ENCODE assay signal across 8 mouse cellular contexts in genomic region chr12:111272420-111272819, GRCm38 (mm10). TPM values are rescaled to one million over a fixed set of nuclear protein-coding genes. Genes with fewer than 3 reads are reported as not detected.
DNase-seq lines count a peak whose midpoint lies in the region; ATAC-seq and TF ChIP-seq lines count a peak whose summit lies in the region.
"Had no signal": no experiment of that assay in that cellular context is flagged by ENCODE, and none has a peak within 500 bp of the region (broad histone marks: within the 10 kb centered on the region; RNA-seq: fewer than 3 reads in every experiment).

No protein-coding gene starts in this region.

- ATAC-seq in G1E (ENCODE audit: extremely low read depth, insufficient number of reproducible peaks, low FRiP score, poor library complexity, severe bottlenecking): no peak
- no peak for ATAC-seq in liver, embryonic 14.5 days (ENCODE audit: insufficient read depth)

- H3K9me3 ChIP-seq in G1E (replicated peaks): peaks cover 35% of the 10 kb centered on the region
- no peaks in the 10 kb centered on the region for H3K9me3 ChIP-seq in liver, embryonic 14.5 days (ENCODE audit: control insufficient read depth, low read length)
- H3K9me3 ChIP-seq: midbrain, embryonic 12.5 days had no signal

- no peaks in the 10 kb centered on the region for H3K79me2 ChIP-seq in C2C12 (ENCODE audit: control insufficient read depth, insufficient read depth)

- WGBS in liver, embryonic 14.5 days (ENCODE audit: insufficient replicate concordance): 14% methylated on average over 12 of the region's 12 CpGs

- no peak overlapping the region for H3K27ac ChIP-seq in gastrocnemius, adult 2 months
- no peak overlapping the region for H3K27ac ChIP-seq in liver, embryonic 14.5 days
- H3K27ac ChIP-seq: midbrain, embryonic 12.5 days had no signal

- TF ChIP-seq CTCF in C2C12 (IDR thresholded peaks at IDR 0.05; ENCODE audit: control insufficient read depth, insufficient read depth, insufficient read length): peak; percentile 85
- peak; percentile 89 for TF ChIP-seq CTCF in G1E (IDR thresholded peaks at IDR 0.05; ENCODE audit: low read depth, low read length)
- TF ChIP-seq CTCF in gastrocnemius, adult 2 months (IDR thresholded peaks at IDR 0.05): peak; percentile 95
- peak; percentile 96 for TF ChIP-seq CTCF in liver, embryonic 14.5 days (IDR thresholded peaks at IDR 0.05; ENCODE audit: low read depth)

- no peak overlapping the region for H3K9ac ChIP-seq in liver, embryonic 14.5 days (replicated peaks)
- H3K9ac ChIP-seq: midbrain, embryonic 12.5 days had no signal

- H3K4me1 ChIP-seq in G1E (ENCODE audit: insufficient read depth, low read depth, low read length): peaks cover 38% of the 10 kb centered on the region
- H3K4me1 ChIP-seq in liver, embryonic 14.5 days (replicated peaks; ENCODE audit: control insufficient read depth in 2 of 2, insufficient read depth in 2 of 2, low read length in 1 of 2): peaks cover 9 to 16% of the 10 kb centered on the region in 2 experiments

- H3ac ChIP-seq in C2C12 (ENCODE audit: control insufficient read depth, insufficient read length, low read depth): no peak overlapping the region

- H3K79me3 ChIP-seq in C2C12 (ENCODE audit: low read depth): no peaks in the 10 kb centered on the region

- no peaks in the 10 kb centered on the region for H3K36me3 ChIP-seq in C2C12 (ENCODE audit: control insufficient read depth, insufficient read depth)
- no peaks in the 10 kb centered on the region for H3K36me3 ChIP-seq in G1E (replicated peaks)
- H3K36me3 ChIP-seq in liver, embryonic 14.5 days (replicated peaks; ENCODE audit: control insufficient read depth, insufficient read depth, low read depth): no peaks in the 10 kb centered on the region
- H3K36me3 ChIP-seq: midbrain, embryonic 12.5 days had no signal

- H3K27me3 ChIP-seq in C2C12 (ENCODE audit: control insufficient read depth, insufficient read depth, insufficient read length) (peaks cover 7% of the 10 kb centered on the region), G1E (ENCODE audit: insufficient read depth, low read length) (peaks cover 22% of the 10 kb centered on the region; the same call in 1 of the 2 replicates)
- peaks cover 73% of the 10 kb centered on the region for H3K27me3 ChIP-seq in liver, embryonic 14.5 days (ENCODE audit: control insufficient read depth, insufficient read depth, low read length)

- H3K4me3 ChIP-seq in C2C12 (ENCODE audit: insufficient read depth, poor library complexity, severe bottlenecking) (no peak overlapping the region), G1E (ENCODE audit: low read depth, low read length) (no peak overlapping the region)
- no peak overlapping the region for H3K4me3 ChIP-seq in gastrocnemius, adult 2 months
- H3K4me3 ChIP-seq in liver, embryonic 14.5 days (ENCODE audit: insufficient read depth in 1 of 2, low read depth in 2 of 2, low read length in 2 of 2): no peak overlapping the region
- H3K4me3 ChIP-seq: midbrain, embryonic 12.5 days had no signal

- intact Hi-C loops in gastrocnemius, adult 2 months (cut with DNase I): loop anchor here (5.0 kb wide), 1 partner anchor 140 kb away; no protein-coding TSS in a partner anchor

- no peak for TF ChIP-seq EP300 in liver, embryonic 14.5 days (IDR thresholded peaks at IDR 0.05; ENCODE audit: low read depth)

- no peak overlapping the region for H3K4me2 ChIP-seq in liver, embryonic 14.5 days (ENCODE audit: low read depth)
- H3K4me2 ChIP-seq: midbrain, embryonic 12.5 days had no signal

- peak; percentile 61 for DNase-seq in G1E (ENCODE audit: low spot score)
- DNase-seq in cerebellum, adult 18-20 months: peak; percentile 82 to 88
- peak; percentile 79 for DNase-seq in gastrocnemius, adult 2 months
- peak; percentile 88 for DNase-seq in kidney, postnatal 14 days
- peak; percentile 27 to 65 (median 50) for DNase-seq in liver, embryonic 14.5 days (ENCODE audit: low read depth in 3 of 3, low spot score in 3 of 3)
- peak; percentile 86 for DNase-seq in right cerebral cortex, postnatal 4 days

TF ChIP-seq in C2C12, 6 proteins besides CTCF, POLR2A, EP300 and RAD21:
- TF ChIP-seq MAX (IDR thresholded peaks at IDR 0.05) (no peak), USF1 (IDR thresholded peaks at IDR 0.05; ENCODE audit: low read depth) (no peak), MYOG (IDR thresholded peaks at IDR 0.05; ENCODE audit: control insufficient read depth, extremely low read depth, insufficient read length) (no peak), MYOD1 (IDR thresholded peaks at IDR 0.05; ENCODE audit: control insufficient read depth, insufficient read length, low read depth) (no peak), FOSL1 (IDR thresholded peaks at IDR 0.05; ENCODE audit: insufficient read depth, low read length, poor library complexity, severe bottlenecking) (no peak), CEBPB (IDR thresholded peaks at IDR 0.05; ENCODE audit: low read depth) (no peak)

RNA-seq across cellular contexts. Expression of gene Amn, which starts 1.5 kb away (rescaled TPM):
- polyA plus RNA-seq in C2C12 (2012; fragmentation: generic; extraction: Trizol) (0.09 TPM), G1E (2012) (0.16 and 0.17 TPM in 2 replicates)
- total RNA-seq in G1E (2014; fragmentation: Nextera tagmentation) (not detected in 2 replicates), G1E (2017) (not detected in 2 replicates)
- total RNA-seq in gastrocnemius, adult 2 months (2021): not detected
- polyA plus RNA-seq in liver, embryonic 14.5 days (2012; rRNA removed): 0.61 and 0.77 TPM in 2 replicates
- 0.44 and 0.71 TPM in 2 replicates for polyA plus RNA-seq in liver, embryonic 14.5 days (2014; fragmentation: Nextera tagmentation; extraction: Ambion mirVana)
